Mouse (Mus musculus) forebrain, embryonic 11.5 days (tissue): Measurements from ENCODE around the gene Ankrd22. TPM values are rescaled to one million over a fixed set of nuclear protein-coding genes. Genes with fewer than 3 reads are reported as not detected.

Experiments used
- ATAC-seq: fragments of 200-750 bp; cut with Nextera tagmentation; replicated peaks from 2 replicates; pipeline ENCODE4 v1.8.0; 2017; ENCODE audit warnings: moderate TSS enrichment; ENCODE audit not compliant: low FRiP score
- DNase-seq: peaks from one replicate; pipeline ENCODE4 v3.0.0-alpha.2; 2017; ENCODE audit warnings: low spot score
- H3K27ac ChIP-seq: fragments of 300-500 bp; sonication (generic); 2 replicates; pipeline ENCODE4 v1.5.1; 2014; ENCODE audit warnings: low read depth, low read length
- H3K27me3 ChIP-seq: fragments of 300-500 bp; sonication (generic); 2 replicates; pipeline ENCODE4 v1.6.1; 2014; ENCODE audit warnings: mild to moderate bottlenecking, low read length, mixed read lengths; ENCODE audit not compliant: control insufficient read depth, insufficient read depth
- H3K36me3 ChIP-seq: fragments of 300-500 bp; sonication (generic); 2 replicates; pipeline ENCODE4 v1.6.1; 2014; ENCODE audit warnings: mild to moderate bottlenecking, low read length, moderate library complexity, mixed read lengths; ENCODE audit not compliant: control insufficient read depth, insufficient read depth
- H3K4me1 ChIP-seq: fragments of 300-500 bp; sonication (generic); replicated peaks from 2 replicates; pipeline ENCODE4 v1.6.1; 2014; ENCODE audit warnings: low read length, mixed read lengths; ENCODE audit not compliant: control insufficient read depth, insufficient read depth
- H3K4me2 ChIP-seq: fragments of 300-500 bp; sonication (generic); 2 replicates; pipeline ENCODE4 v1.6.1; 2014; ENCODE audit warnings: low read depth, mild to moderate bottlenecking, low read length, moderate library complexity, mixed read lengths; ENCODE audit not compliant: severe bottlenecking
- H3K4me3 ChIP-seq: fragments of 300-500 bp; sonication (generic); 2 replicates; pipeline ENCODE4 v1.5.1; 2014; ENCODE audit warnings: low read depth, low read length
- H3K9ac ChIP-seq: fragments of 300-500 bp; sonication (generic); 2 replicates; pipeline ENCODE4 v1.6.1; 2014; ENCODE audit warnings: low read length
- H3K9me3 ChIP-seq: fragments of 300-500 bp; sonication (generic); 2 replicates; pipeline ENCODE4 v1.6.1; 2016; ENCODE audit warnings: low read length, mixed read lengths; ENCODE audit not compliant: control insufficient read depth
- whole genome bisulfite sequencing: fragments of 180-500 bp; shearing (Covaris S2); extraction: QIAGEN DNeasy Blood & Tissue Kit; methylation state at CpG from one replicate; pipeline ENCODE4 v1.1.7; 2014; 5-methylcytosine and 5-hydroxymethylcytosine counted together
- polyA plus RNA-seq: library from polyadenylated mRNA; unstranded; fragments of >200 nt; fragmentation: Nextera tagmentation; extraction: Ambion mirVana; gene quantifications from 2 replicates; pipeline ENCODE4 v1.2.1, GENCODE M21; 2014

The Ankrd22 gene
- polyA plus RNA-seq: not detected in 2 replicates

- DNase-seq (no peak), ATAC-seq (no peak)
- Histone ChIP-seq H3K27me3 (no peaks in the 10 kb centered on the region), H3K4me2 (no peak within 1 kb of the TSS), H3K9me3 (no peaks in the 10 kb centered on the region), H3K27ac (no peak within 1 kb of the TSS), H3K4me3 (no peak within 1 kb of the TSS), H3K36me3 (no peaks in the 10 kb centered on the region), H3K9ac (no peak within 1 kb of the TSS), H3K4me1 (no peaks in the 10 kb centered on the region)
- WGBS: 79% methylated on average over 5 of the region's 5 CpGs
Measured at GRCm38 (mm10) chr19:34165891-34166290, at the start of gene Ankrd22. Gene Ankrd22 (minus strand): TSS chr19:34166053.

- WGBS: 62% methylated on average over 4 of the region's 4 CpGs
- no peak for DNase-seq
- no peak overlapping the region for H3K4me2 ChIP-seq
- no peaks in the 10 kb centered on the region for H3K36me3 ChIP-seq
- H3K9ac ChIP-seq: no peak overlapping the region
- no peak for ATAC-seq
- no peak overlapping the region for H3K4me3 ChIP-seq
- no peaks in the 10 kb centered on the region for H3K4me1 ChIP-seq
- no peak overlapping the region for H3K27ac ChIP-seq
- no peaks in the 10 kb centered on the region for H3K27me3 ChIP-seq
- H3K9me3 ChIP-seq: no peaks in the 10 kb centered on the region
Measured at GRCm38 (mm10) chr19:34214136-34214535, 48.3 kb upstream of the Ankrd22 start.

- H3K4me3 ChIP-seq: no peak overlapping the region
- no peaks in the 10 kb centered on the region for H3K36me3 ChIP-seq
- no peaks in the 10 kb centered on the region for H3K4me1 ChIP-seq
- no peak overlapping the region for H3K27ac ChIP-seq
- no peaks in the 10 kb centered on the region for H3K27me3 ChIP-seq
- ATAC-seq (no peak), DNase-seq (no peak)
- H3K4me2 ChIP-seq: no peak overlapping the region
- no peak overlapping the region for H3K9ac ChIP-seq
- no peaks in the 10 kb centered on the region for H3K9me3 ChIP-seq
Measured at GRCm38 (mm10) chr19:34213251-34213645, 47.4 kb upstream of the Ankrd22 start.

- no peak overlapping the region for H3K4me3 ChIP-seq
- 85% methylated on average over 12 of the region's 12 CpGs for WGBS
- H3K4me1 ChIP-seq: no peaks in the 10 kb centered on the region
- H3K9me3 ChIP-seq: no peaks in the 10 kb centered on the region
- no peaks in the 10 kb centered on the region for H3K27me3 ChIP-seq
- H3K4me2 ChIP-seq: no peak overlapping the region
- no peaks in the 10 kb centered on the region for H3K36me3 ChIP-seq
- H3K9ac ChIP-seq: no peak overlapping the region
- ATAC-seq (no peak), DNase-seq (no peak)
- H3K27ac ChIP-seq: no peak overlapping the region
Measured at GRCm38 (mm10) chr19:34212489-34213250, 46.8 kb upstream of the Ankrd22 start.

GRCm38 (mm10) chr19:34210841-34211240, 45.0 kb upstream of the Ankrd22 start:
- no peaks in the 10 kb centered on the region for H3K4me1 ChIP-seq
- no peaks in the 10 kb centered on the region for H3K36me3 ChIP-seq
- H3K27me3 ChIP-seq: no peaks in the 10 kb centered on the region
- no peak overlapping the region for H3K27ac ChIP-seq
- DNase-seq (no peak), ATAC-seq (no peak)
- 62% methylated on average over 2 of the region's 2 CpGs for WGBS
- H3K9ac ChIP-seq: no peak overlapping the region
- H3K9me3 ChIP-seq: no peaks in the 10 kb centered on the region
- H3K4me3 ChIP-seq: no peak overlapping the region
- H3K4me2 ChIP-seq: no peak overlapping the region

GRCm38 (mm10) chr19:34209930-34210581, 44.2 kb upstream of the Ankrd22 start:
- Histone ChIP-seq H3K4me2 (no peak overlapping the region), H3K4me1 (no peaks in the 10 kb centered on the region), H3K27me3 (no peaks in the 10 kb centered on the region), H3K36me3 (no peaks in the 10 kb centered on the region), H3K27ac (no peak overlapping the region), H3K4me3 (no peak overlapping the region), H3K9ac (no peak overlapping the region), H3K9me3 (no peaks in the 10 kb centered on the region)
- no peak for ATAC-seq
- WGBS: 82% methylated on average over 8 of the region's 8 CpGs
- no peak for DNase-seq

GRCm38 (mm10) chr19:34209031-34209430, 43.2 kb upstream of the Ankrd22 start:
- Histone ChIP-seq H3K9me3 (no peaks in the 10 kb centered on the region), H3K4me3 (no peak overlapping the region), H3K27ac (no peak overlapping the region), H3K36me3 (no peaks in the 10 kb centered on the region), H3K27me3 (no peaks in the 10 kb centered on the region), H3K4me2 (no peak overlapping the region), H3K9ac (no peak overlapping the region), H3K4me1 (no peaks in the 10 kb centered on the region)
- ATAC-seq (no peak), DNase-seq (no peak)
- WGBS: 82% methylated on average over 3 of the region's 3 CpGs

GRCm38 (mm10) chr19:34206760-34207440, 41.0 kb upstream of the Ankrd22 start:
- Histone ChIP-seq H3K4me1 (no peaks in the 10 kb centered on the region), H3K27me3 (no peaks in the 10 kb centered on the region), H3K9ac (no peak overlapping the region), H3K27ac (no peak overlapping the region), H3K4me2 (no peak overlapping the region), H3K36me3 (no peaks in the 10 kb centered on the region), H3K4me3 (no peak overlapping the region), H3K9me3 (no peaks in the 10 kb centered on the region)
- 93% methylated on average over 8 of the region's 8 CpGs for WGBS
- ATAC-seq: no peak
- DNase-seq: no peak
